Mouse (Mus musculus): ENCODE measurements around the gene Gjb1. TPM values are rescaled to one million over a fixed set of nuclear protein-coding genes. Genes with fewer than 3 reads are reported as not detected.
A peak's percentile ranks its signal among the peaks of the same experiment; 100 is the strongest.

Gene Gjb1
- polyA plus RNA-seq, 1 experiment from 2014 or later: 0.60 TPM

GRCm38 (mm10) chrX:101423462-101423861, 47.3 kb downstream of the Gjb1 start:
- 74% methylated on average over 2 of the region's 2 CpGs for WGBS

GRCm38 (mm10) chrX:101427774-101428173, 51.6 kb downstream of the Gjb1 start:
- no peaks in the 10 kb centered on the region for H3K9me3 ChIP-seq (replicated peaks; ENCODE audit: control insufficient read depth, low read length)
- H3K27me3 ChIP-seq (ENCODE audit: control insufficient read depth, insufficient read depth, low read length): no peaks in the 10 kb centered on the region
- ATAC-seq (replicated peaks; ENCODE audit: extremely low read depth, insufficient read depth, low FRiP score): no peak
- H3K4me2 ChIP-seq (ENCODE audit: low read depth, low read length): no peak overlapping the region
- no peak overlapping the region for H3K4me3 ChIP-seq (ENCODE audit: low read length)
- no peaks in the 10 kb centered on the region; the same call in 1 of the 2 replicates for H3K4me1 ChIP-seq (ENCODE audit: control insufficient read depth, insufficient read depth, low read length)
- H3K9ac ChIP-seq (ENCODE audit: low read length): no peak overlapping the region
- 13% methylated on average over 1 of the region's 1 CpGs for WGBS
- peaks cover 1% of the 10 kb centered on the region; the same call in 1 of the 2 replicates for H3K36me3 ChIP-seq (ENCODE audit: control insufficient read depth, insufficient read depth)
- no peak overlapping the region for H3K27ac ChIP-seq (ENCODE audit: low read length)

More at GRCm38 (mm10) chrX:101423462-101423861, 47.3 kb downstream of the Gjb1 start:
- no peak overlapping the region for H3K4me3 ChIP-seq (ENCODE audit: low read length)
- no peak overlapping the region for H3K4me2 ChIP-seq (ENCODE audit: low read depth, low read length)
- H3K4me1 ChIP-seq (ENCODE audit: control insufficient read depth, insufficient read depth, low read length): peaks cover 4% of the 10 kb centered on the region
- no peak for ATAC-seq (replicated peaks; ENCODE audit: extremely low read depth, insufficient read depth, low FRiP score)
- H3K36me3 ChIP-seq (ENCODE audit: control insufficient read depth, insufficient read depth): no peaks in the 10 kb centered on the region
- H3K9ac ChIP-seq (ENCODE audit: low read length): no peak overlapping the region
- no peak overlapping the region for H3K27ac ChIP-seq (ENCODE audit: low read length)
- H3K27me3 ChIP-seq (ENCODE audit: control insufficient read depth, insufficient read depth, low read length): no peaks in the 10 kb centered on the region; the same call in 1 of the 2 replicates
- no peaks in the 10 kb centered on the region for H3K9me3 ChIP-seq (replicated peaks; ENCODE audit: control insufficient read depth, low read length)

- 29% methylated on average over 7 of the region's 7 CpGs for WGBS
- H3K27me3 ChIP-seq (ENCODE audit: control insufficient read depth, insufficient read depth, low read length): no peaks in the 10 kb centered on the region
- H3K4me1 ChIP-seq (ENCODE audit: control insufficient read depth, insufficient read depth, low read length): no peaks in the 10 kb centered on the region; the same call in 1 of the 2 replicates
- no peaks in the 10 kb centered on the region for H3K9me3 ChIP-seq (replicated peaks; ENCODE audit: control insufficient read depth, low read length)
- peak overlapping the region; percentile 55 for H3K4me2 ChIP-seq (ENCODE audit: low read depth, low read length)
- no peak for ATAC-seq (replicated peaks; ENCODE audit: extremely low read depth, insufficient read depth, low FRiP score)
- peak overlapping the region; percentile 90 for H3K27ac ChIP-seq (ENCODE audit: low read length)
- H3K36me3 ChIP-seq (ENCODE audit: control insufficient read depth, insufficient read depth): peaks cover 5% of the 10 kb centered on the region; the same call in 1 of the 2 replicates
- H3K9ac ChIP-seq (ENCODE audit: low read length): peak overlapping the region; percentile 69
- H3K4me3 ChIP-seq (ENCODE audit: low read length): peak overlapping the region; percentile 52
These were observed 52.6 kb downstream of the Gjb1 start for GRCm38 (mm10) chrX:101428785-101429141.

GRCm38 (mm10) chrX:101429142-101429949, 53.2 kb downstream of the Gjb1 start, which contains the start of gene Nono:
TSS of gene Nono (plus strand) at chrX:101429318.
- WGBS: 14% methylated on average over 51 of the region's 51 CpGs
- H3K4me2 ChIP-seq (ENCODE audit: low read depth, low read length): peak within 1 kb of the TSS; percentile 58
- H3K9ac ChIP-seq (ENCODE audit: low read length): peak within 1 kb of the TSS; percentile 89
- no peaks in the 10 kb centered on the region for H3K27me3 ChIP-seq (ENCODE audit: control insufficient read depth, insufficient read depth, low read length)
- ATAC-seq (replicated peaks; ENCODE audit: extremely low read depth, insufficient read depth, low FRiP score): peak; percentile 94
- H3K9me3 ChIP-seq (replicated peaks; ENCODE audit: control insufficient read depth, low read length): no peaks in the 10 kb centered on the region
- H3K36me3 ChIP-seq (ENCODE audit: control insufficient read depth, insufficient read depth): peaks cover 5% of the 10 kb centered on the region; the same call in 1 of the 2 replicates
- H3K4me1 ChIP-seq (ENCODE audit: control insufficient read depth, insufficient read depth, low read length): no peaks in the 10 kb centered on the region; the same call in 1 of the 2 replicates
- peak within 1 kb of the TSS; percentile 94 for H3K27ac ChIP-seq (ENCODE audit: low read length)
- H3K4me3 ChIP-seq (ENCODE audit: low read length): peak within 1 kb of the TSS; percentile 65

GRCm38 (mm10) chrX:101429976-101430375, 53.8 kb downstream of the Gjb1 start:
- H3K27ac ChIP-seq (ENCODE audit: low read length): peak overlapping the region; percentile 94

More at GRCm38 (mm10) chrX:101429976-101430375, 53.8 kb downstream of the Gjb1 start:
- ATAC-seq (replicated peaks; ENCODE audit: extremely low read depth, insufficient read depth, low FRiP score): peak; percentile 50
- H3K9ac ChIP-seq (ENCODE audit: low read length): peak overlapping the region; percentile 89
- 20% methylated on average over 14 of the region's 14 CpGs for WGBS
- no peaks in the 10 kb centered on the region; the same call in 1 of the 2 replicates for H3K4me1 ChIP-seq (ENCODE audit: control insufficient read depth, insufficient read depth, low read length)
- H3K36me3 ChIP-seq (ENCODE audit: control insufficient read depth, insufficient read depth): peaks cover 5% of the 10 kb centered on the region; the same call in 1 of the 2 replicates
- H3K9me3 ChIP-seq (replicated peaks; ENCODE audit: control insufficient read depth, low read length): no peaks in the 10 kb centered on the region
- H3K4me3 ChIP-seq (ENCODE audit: low read length): peak overlapping the region; percentile 65
- peak overlapping the region; percentile 58 for H3K4me2 ChIP-seq (ENCODE audit: low read depth, low read length)
- H3K27me3 ChIP-seq (ENCODE audit: control insufficient read depth, insufficient read depth, low read length): no peaks in the 10 kb centered on the region

Other genes starting within 250 kb of the Gjb1 start
- 38.8 and 47.8 TPM in 2 replicates for gene Snx12, start 153.8 kb upstream of the Gjb1 start, polyA plus RNA-seq (2015; fragmentation: Nextera tagmentation; extraction: Ambion mirVana)
- gene Foxo4, start 121.8 kb upstream of the Gjb1 start, polyA plus RNA-seq (2015; fragmentation: Nextera tagmentation; extraction: Ambion mirVana): 1.7 TPM in 2 replicates
- gene Gm614, start 112.4 kb upstream of the Gjb1 start, polyA plus RNA-seq (2015; fragmentation: Nextera tagmentation; extraction: Ambion mirVana): 0.33 TPM in 1 of 2 replicates, not detected in the other
- gene Il2rg, start 108.1 kb upstream of the Gjb1 start, polyA plus RNA-seq (2015; fragmentation: Nextera tagmentation; extraction: Ambion mirVana): 28.9 and 43.8 TPM in 2 replicates
- not detected in 2 replicates for gene Gm20489, start 107.4 kb upstream of the Gjb1 start, polyA plus RNA-seq (2015; fragmentation: Nextera tagmentation; extraction: Ambion mirVana)
- 18.9 and 25.2 TPM in 2 replicates for gene Med12, start 102.3 kb upstream of the Gjb1 start, polyA plus RNA-seq (2015; fragmentation: Nextera tagmentation; extraction: Ambion mirVana)
- gene Nlgn3, start 77.2 kb upstream of the Gjb1 start, polyA plus RNA-seq (2015; fragmentation: Nextera tagmentation; extraction: Ambion mirVana): 1.9 and 2.0 TPM in 2 replicates
- gene Zmym3, start 44.5 kb downstream of the Gjb1 start, polyA plus RNA-seq (2015; fragmentation: Nextera tagmentation; extraction: Ambion mirVana): 23.5 and 25.6 TPM in 2 replicates
- gene Nono, start 52.9 kb downstream of the Gjb1 start, polyA plus RNA-seq (2015; fragmentation: Nextera tagmentation; extraction: Ambion mirVana): 237 and 264 TPM in 2 replicates
- 105 and 106 TPM in 2 replicates for gene Itgb1bp2, start 72.7 kb downstream of the Gjb1 start, polyA plus RNA-seq (2015; fragmentation: Nextera tagmentation; extraction: Ambion mirVana)
- 6.2 and 8.0 TPM in 2 replicates for gene Taf1, start 156.4 kb downstream of the Gjb1 start, polyA plus RNA-seq (2015; fragmentation: Nextera tagmentation; extraction: Ambion mirVana)